Mouse (Mus musculus) urinary bladder, adult 2 months (tissue): ENCODE results near the gene Mgat4a. TPM values are rescaled to one million over a fixed set of nuclear protein-coding genes. Genes with fewer than 3 reads are reported as not detected.

Source experiments
- DNase-seq: peaks from one replicate; pipeline ENCODE4 v3.0.0; 2022; ENCODE audit warnings: low spot score
- polyA plus RNA-seq: library from polyadenylated mRNA; depleted of rRNA; stranded (reverse); fragments of >200 nt; gene quantifications from 2 replicates; pipeline ENCODE4 v1.2.3, GENCODE M21; 2012; rRNA removed

The Mgat4a gene
- polyA plus RNA-seq, 1 experiment: 33.4 TPM

GRCm38 (mm10) chr1:37399734-37400133 lies 141.1 kb downstream of the Mgat4a start:
- DNase-seq: no peak

GRCm38 (mm10) chr1:37398961-37399360 lies 141.9 kb downstream of the Mgat4a start:
- DNase-seq: no peak

DNA sequence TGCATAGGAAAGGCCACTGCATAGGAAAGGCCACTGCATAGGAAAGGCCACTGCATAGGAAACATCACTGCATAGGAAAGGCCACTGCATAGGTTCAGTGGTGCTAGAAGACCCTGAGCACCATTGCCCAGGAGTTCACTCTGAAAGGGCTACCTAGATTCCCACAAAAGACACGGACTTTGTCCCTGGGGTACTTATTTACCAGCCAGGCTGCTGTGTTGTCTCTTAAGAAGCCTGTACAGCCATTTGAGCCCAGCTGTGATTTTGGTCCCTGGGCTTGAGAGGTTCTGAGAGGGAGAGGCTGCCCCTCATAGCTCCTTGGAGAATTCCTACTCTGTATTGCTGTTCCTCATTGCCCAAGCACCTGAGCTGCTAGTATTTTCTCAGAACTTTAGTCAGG lies 144.3 kb downstream of the Mgat4a start:
- no peak for DNase-seq

DNA sequence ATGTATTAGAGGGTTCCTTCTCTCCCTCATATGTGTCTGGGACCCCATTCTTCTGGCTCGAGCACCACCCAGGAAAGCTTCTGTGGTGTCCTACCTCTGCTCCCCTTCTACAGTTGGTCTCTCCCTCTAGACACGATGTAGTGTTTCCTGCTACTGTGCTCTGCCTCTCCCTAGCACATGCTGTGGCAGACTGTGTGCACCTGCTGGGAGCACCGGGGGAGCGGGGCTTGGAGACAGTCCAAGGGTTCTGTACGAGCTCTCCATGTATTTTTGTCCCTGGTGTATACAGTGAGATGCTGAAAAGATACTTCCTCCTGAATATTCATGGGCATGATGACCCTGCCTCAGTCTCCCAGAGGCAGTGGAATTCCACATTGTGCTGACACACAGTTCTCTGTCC lies 147.6 kb downstream of the Mgat4a start:
- DNase-seq: no peak

Other genes starting within 250 kb of the Mgat4a start
- gene Inpp4a, start 241.2 kb downstream of the Mgat4a start, polyA plus RNA-seq: 27.8 and 33.7 TPM in 2 replicates
- 51.5 and 60.7 TPM in 2 replicates for gene Coa5, start 110.9 kb downstream of the Mgat4a start, polyA plus RNA-seq
- gene Unc50, start 110.9 kb downstream of the Mgat4a start, polyA plus RNA-seq: 75.2 and 112 TPM in 2 replicates
- gene 2010300C02Rik, start 179.1 kb upstream of the Mgat4a start, polyA plus RNA-seq: 3.7 and 4.0 TPM in 2 replicates